Mouse (Mus musculus) embryonic facial prominence, embryonic 11.5 days (tissue): Measurements from ENCODE around the gene Teddm2. TPM values are rescaled to one million over a fixed set of nuclear protein-coding genes. Genes with fewer than 3 reads are reported as not detected.
"Not testable (repeated sequence)": the region's sequence is repeated elsewhere in the genome, so short reads cannot be mapped to it uniquely, and the experiment has no call there.

Source experiments
- ATAC-seq: fragments of 200-750 bp; cut with Nextera tagmentation; replicated peaks from 2 replicates; pipeline ENCODE4 v1.8.0; 2017; ENCODE audit warnings: low read depth; ENCODE audit not compliant: insufficient number of reproducible peaks, low FRiP score, low TSS enrichment
- DNase-seq: peaks from one replicate; pipeline ENCODE4 v3.0.0-alpha.2; 2015; ENCODE audit warnings: low spot score
- H3K27ac ChIP-seq: fragments of 300-500 bp; sonication (generic); replicated peaks from 2 replicates; pipeline ENCODE4 v1.5.1; 2014; ENCODE audit warnings: mild to moderate bottlenecking, low read depth, low read length, control low read depth
- H3K27me3 ChIP-seq: fragments of 300-500 bp; sonication (generic); 2 replicates; pipeline ENCODE4 v1.6.1; 2014; ENCODE audit warnings: mild to moderate bottlenecking, low read length, moderate library complexity, mixed read lengths; ENCODE audit not compliant: control insufficient read depth, insufficient read depth
- H3K36me3 ChIP-seq: fragments of 300-500 bp; sonication (generic); replicated peaks from 2 replicates; pipeline ENCODE4 v1.6.1; 2014; ENCODE audit warnings: low read depth, mild to moderate bottlenecking, low read length, moderate library complexity, mixed read lengths; ENCODE audit not compliant: control insufficient read depth, insufficient read depth
- H3K4me1 ChIP-seq: fragments of 300-500 bp; sonication (generic); 2 replicates; pipeline ENCODE4 v1.6.1; 2014; ENCODE audit warnings: low read length, mixed read lengths; ENCODE audit not compliant: control insufficient read depth, insufficient read depth
- H3K4me2 ChIP-seq: fragments of 300-500 bp; sonication (generic); 2 replicates; pipeline ENCODE4 v1.6.1; 2014; ENCODE audit warnings: low read depth, mild to moderate bottlenecking, control low read depth, low read length, moderate library complexity
- H3K4me3 ChIP-seq: fragments of 300-500 bp; sonication (generic); 2 replicates; pipeline ENCODE4 v1.5.1; 2014; ENCODE audit warnings: low read depth, low read length, control low read depth
- H3K9ac ChIP-seq: fragments of 300-500 bp; sonication (generic); replicated peaks from 2 replicates; pipeline ENCODE4 v1.6.1; 2014; ENCODE audit warnings: mild to moderate bottlenecking, control low read depth, low read length
- H3K9me3 ChIP-seq: fragments of 300-500 bp; sonication (generic); replicated peaks from 2 replicates; pipeline ENCODE4 v1.6.1; 2016; ENCODE audit warnings: mild to moderate bottlenecking, low read length, inconsistent platforms, mixed read lengths; ENCODE audit not compliant: control insufficient read depth
- WGBS: fragments of 180-500 bp; shearing (Covaris S2); extraction: QIAGEN DNeasy Blood & Tissue Kit; methylation state at CpG from one replicate; pipeline ENCODE4 v1.1.7; 2014; 5-methylcytosine and 5-hydroxymethylcytosine counted together
- polyA plus RNA-seq: library from polyadenylated mRNA; unstranded; fragments of >200 nt; fragmentation: Nextera tagmentation; extraction: Ambion mirVana; gene quantifications from 2 replicates; pipeline ENCODE4 v1.2.1, GENCODE M21; 2014

Teddm2 gene
- polyA plus RNA-seq, 1 experiment from 2014 or later, result 0.45 TPM

DNA sequence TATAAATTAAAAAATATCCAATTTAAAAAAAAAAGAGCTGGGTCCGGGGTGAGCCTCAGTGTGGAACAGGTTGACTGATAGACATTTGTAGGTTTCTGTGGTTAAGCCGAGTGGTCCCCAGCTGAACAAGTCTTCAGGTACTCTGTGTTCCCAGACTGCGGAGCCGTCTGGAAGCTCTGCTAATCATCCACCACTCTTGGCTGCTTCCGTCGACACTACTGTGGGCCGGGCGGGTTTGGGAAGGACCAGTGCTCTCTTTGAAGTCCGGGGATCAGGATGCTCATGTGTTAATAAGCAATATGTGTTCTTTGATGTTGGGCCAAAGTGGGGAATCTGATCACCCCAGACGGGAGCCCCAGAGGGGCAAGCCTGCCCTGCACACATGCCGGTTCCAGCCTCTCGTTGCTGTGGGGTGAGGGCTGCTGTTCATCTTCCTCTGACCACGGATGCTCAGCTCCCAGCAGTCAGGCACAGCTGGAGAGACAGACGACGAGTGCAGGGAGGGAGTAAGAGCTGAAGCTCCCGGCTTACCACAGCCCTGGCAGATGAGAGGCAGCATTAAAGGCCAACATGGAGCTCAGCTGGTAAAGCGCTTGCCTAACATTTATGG is 13.9 kb downstream of the Teddm2 start:
- WGBS, result 37% methylated on average over 17 of the region's 17 CpGs

DNA sequence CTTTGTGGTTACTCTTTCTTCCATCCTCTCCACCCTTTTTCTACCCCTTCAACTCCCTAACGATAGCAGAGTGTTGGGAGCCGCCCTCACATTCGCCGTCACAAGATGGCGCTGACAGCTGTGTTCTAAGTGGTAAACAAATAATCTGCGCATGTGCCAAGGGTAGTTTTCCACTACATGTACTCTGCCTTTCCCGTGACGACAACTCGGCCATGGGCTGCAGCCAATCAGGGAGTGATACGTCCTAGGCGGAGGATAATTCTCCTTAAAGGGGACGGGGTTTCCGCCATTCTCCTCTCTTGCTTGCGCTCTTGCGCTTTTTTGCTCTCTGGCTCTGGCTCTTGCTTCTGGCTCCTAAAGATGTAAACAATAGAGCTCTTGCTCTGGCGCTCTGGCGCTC is 19.6 kb downstream of the Teddm2 start:
- H3K4me3 ChIP-seq, H3K27me3 ChIP-seq, DNase-seq, ATAC-seq, H3K27ac ChIP-seq, H3K4me2 ChIP-seq, H3K4me1 ChIP-seq, H3K36me3 ChIP-seq, H3K9me3 ChIP-seq, H3K9ac ChIP-seq: not testable (repeated sequence)
- WGBS, result 95% methylated on average over 17 of the region's 17 CpGs

More for the DNA sequence above, 13.9 kb downstream of the Teddm2 start:
- H3K9me3 ChIP-seq, result no peaks in the 10 kb centered on the region
- H3K9ac ChIP-seq, result no peak overlapping the region
- no peak overlapping the region for H3K4me2 ChIP-seq
- ATAC-seq (no peak), DNase-seq (no peak)
- no peak overlapping the region for H3K4me3 ChIP-seq
- H3K4me1 ChIP-seq, result no peaks in the 10 kb centered on the region
- no peak overlapping the region for H3K27ac ChIP-seq
- no peaks in the 10 kb centered on the region for H3K36me3 ChIP-seq
- no peaks in the 10 kb centered on the region for H3K27me3 ChIP-seq

DNA sequence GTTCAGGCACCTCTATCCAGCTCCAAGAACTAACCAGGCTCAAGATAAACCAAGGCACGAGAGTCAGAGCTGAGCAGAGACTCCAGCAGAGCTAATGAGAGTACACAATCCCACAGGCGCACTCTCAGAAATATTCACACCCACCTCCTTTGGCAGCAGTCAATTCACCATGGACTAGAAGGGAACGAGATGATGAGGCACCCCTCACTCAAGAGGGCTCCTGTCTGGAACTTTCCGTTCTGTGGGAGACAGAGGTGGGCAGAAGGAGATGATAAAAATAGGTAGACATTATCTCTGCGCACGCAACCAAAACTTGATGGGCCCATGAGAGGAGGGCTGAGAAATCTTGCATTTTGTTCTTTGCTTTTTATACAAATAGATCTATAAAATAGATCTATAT is 26.0 kb downstream of the Teddm2 start, which contains the start of gene Teddm1b:
Gene Teddm1b (plus strand): TSS at position 301 of the 400 bp plus-strand sequence.
- ATAC-seq, result no peak
- 91% methylated on average over 6 of the region's 6 CpGs for WGBS
- H3K4me3 ChIP-seq, result no peak within 1 kb of the TSS
- H3K36me3 ChIP-seq, result no peaks in the 10 kb centered on the region
- H3K9me3 ChIP-seq, result no peaks in the 10 kb centered on the region
- no peak for DNase-seq
- no peak within 1 kb of the TSS for H3K27ac ChIP-seq
- no peaks in the 10 kb centered on the region for H3K4me1 ChIP-seq
- no peaks in the 10 kb centered on the region for H3K27me3 ChIP-seq
- H3K4me2 ChIP-seq, result no peak within 1 kb of the TSS
- no peak within 1 kb of the TSS for H3K9ac ChIP-seq

DNA sequence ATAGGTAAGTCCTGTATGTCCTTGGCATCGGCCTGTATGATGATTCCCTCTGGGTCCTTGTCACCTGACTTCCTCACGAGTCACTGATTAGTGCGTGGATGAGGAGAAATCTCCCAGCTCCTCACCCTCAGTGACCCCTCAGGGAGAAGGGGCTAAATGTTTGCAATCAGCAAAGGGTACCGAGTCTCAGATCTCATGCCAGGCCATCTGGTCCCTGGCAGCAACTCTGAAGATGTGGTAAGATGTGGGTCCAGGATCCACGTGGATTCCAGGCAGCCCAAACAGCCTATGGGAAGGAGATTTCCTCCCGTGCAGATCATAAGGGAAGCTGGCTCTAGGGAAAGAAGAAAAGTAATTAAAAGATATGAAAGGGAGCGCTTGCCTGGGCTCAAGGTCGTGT is 44.1 kb downstream of the Teddm2 start:
- Histone ChIP-seq H3K4me2 (no peak overlapping the region), H3K9ac (no peak overlapping the region), H3K9me3 (no peaks in the 10 kb centered on the region), H3K36me3 (no peaks in the 10 kb centered on the region), H3K27me3 (no peaks in the 10 kb centered on the region), H3K4me3 (no peak overlapping the region), H3K27ac (no peak overlapping the region), H3K4me1 (no peaks in the 10 kb centered on the region)
- DNase-seq, result no peak
- WGBS, result 82% methylated on average over 8 of the region's 8 CpGs
- no peak for ATAC-seq

DNA sequence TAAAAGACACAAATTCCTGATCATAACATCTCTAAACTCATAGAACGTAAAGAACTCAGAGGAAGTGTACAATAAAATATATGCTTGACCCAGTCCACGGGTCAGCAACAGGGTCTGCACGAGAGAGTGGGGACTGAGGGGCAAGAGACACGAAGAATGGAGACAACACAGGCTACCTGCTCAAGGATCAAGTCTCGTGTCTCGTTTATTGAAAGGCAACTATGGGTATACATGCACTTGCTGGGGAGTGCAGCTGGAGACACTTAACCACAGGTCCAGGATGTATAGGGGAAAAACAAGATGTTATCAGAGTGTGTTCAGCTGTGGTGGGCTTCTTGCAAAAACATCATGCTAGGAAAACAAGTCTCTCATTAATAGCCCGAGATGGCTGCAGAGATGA is 47.3 kb downstream of the Teddm2 start:
- not testable (repeated sequence) for ATAC-seq, H3K27ac ChIP-seq

DNA sequence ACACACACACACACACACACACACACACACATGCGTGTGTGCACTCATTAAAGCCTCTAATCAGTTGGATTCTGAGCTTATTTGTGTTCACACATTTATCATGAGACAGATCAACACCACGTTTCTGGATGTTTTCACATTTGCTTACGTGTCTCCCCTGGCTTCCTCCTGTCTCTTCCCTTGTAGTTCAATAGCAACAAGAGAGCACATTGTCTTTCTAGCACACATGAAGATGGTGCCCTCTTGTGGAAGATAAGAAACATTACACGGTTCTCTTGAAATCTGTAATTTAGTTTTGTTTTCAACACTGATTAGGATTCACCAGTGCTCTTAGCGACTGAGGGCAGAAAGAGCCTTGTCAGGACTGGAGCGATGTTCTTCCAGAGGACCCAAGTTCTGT is 53.2 kb downstream of the Teddm2 start:
- WGBS, result 28% methylated on average over 6 of the region's 6 CpGs
- Histone ChIP-seq H3K27ac (no peak overlapping the region), H3K27me3 (no peaks in the 10 kb centered on the region), H3K4me2 (no peak overlapping the region), H3K4me3 (no peak overlapping the region), H3K9me3 (no peaks in the 10 kb centered on the region), H3K4me1 (no peaks in the 10 kb centered on the region), H3K9ac (no peak overlapping the region), H3K36me3 (no peaks in the 10 kb centered on the region)
- ATAC-seq, result no peak
- DNase-seq, result peak; percentile 68

More for the DNA sequence above, 47.3 kb downstream of the Teddm2 start:
- H3K9ac ChIP-seq, H3K4me1 ChIP-seq, H3K27me3 ChIP-seq, H3K4me2 ChIP-seq, H3K36me3 ChIP-seq, H3K4me3 ChIP-seq, H3K9me3 ChIP-seq, DNase-seq: not testable (repeated sequence)
- WGBS, result 80% methylated on average over 7 of the region's 7 CpGs

DNA sequence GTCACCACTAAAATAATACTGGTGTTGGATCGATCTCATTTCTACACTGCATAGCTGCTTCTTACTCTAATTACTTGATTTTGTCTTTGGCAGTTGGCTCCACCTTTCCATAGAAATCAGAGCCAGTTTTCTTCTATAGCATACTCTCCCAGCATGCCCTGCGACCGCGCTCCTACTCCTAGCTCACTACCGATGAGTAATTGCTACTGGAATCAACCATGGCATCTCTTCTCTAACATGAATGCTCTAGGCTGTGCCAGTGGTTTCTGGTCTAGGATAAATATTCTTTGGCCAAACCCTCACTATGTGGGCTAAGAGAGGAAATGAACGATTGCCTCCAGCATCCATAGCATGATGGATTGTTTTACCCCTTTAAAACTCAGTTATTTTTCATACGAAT is 53.6 kb downstream of the Teddm2 start:
- DNase-seq (no peak), ATAC-seq (no peak)
- H3K36me3 ChIP-seq, result no peaks in the 10 kb centered on the region
- no peaks in the 10 kb centered on the region for H3K27me3 ChIP-seq
- no peaks in the 10 kb centered on the region for H3K9me3 ChIP-seq
- H3K4me3 ChIP-seq, result no peak overlapping the region
- no peaks in the 10 kb centered on the region for H3K4me1 ChIP-seq
- H3K4me2 ChIP-seq, result no peak overlapping the region
- H3K9ac ChIP-seq, result no peak overlapping the region
- H3K27ac ChIP-seq, result no peak overlapping the region
- 92% methylated on average over 7 of the region's 7 CpGs for WGBS

DNA sequence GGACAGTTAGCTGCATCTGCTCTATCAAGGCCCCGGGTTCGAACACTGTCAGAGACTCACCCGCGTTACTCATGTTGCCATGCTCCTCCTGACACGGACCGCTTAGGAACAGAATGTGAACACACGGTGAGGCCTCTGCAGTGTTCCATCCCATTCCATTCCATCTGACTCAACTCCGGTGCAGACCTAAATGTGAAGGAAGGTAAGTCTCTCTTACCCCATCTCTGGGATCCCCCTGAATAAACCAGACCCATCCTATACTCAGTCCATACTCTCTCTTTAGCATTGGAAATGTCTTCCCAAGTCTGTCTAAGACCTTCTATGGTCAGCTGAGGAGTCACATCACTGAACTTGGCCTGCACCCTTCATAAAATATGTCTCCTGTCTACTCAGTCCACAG is 56.0 kb downstream of the Teddm2 start, which contains the start of gene Rgsl1:
Gene Rgsl1 (minus strand): TSS at position 101 of the 400 bp plus-strand sequence.
- Histone ChIP-seq H3K27me3 (no peaks in the 10 kb centered on the region), H3K9ac (no peak within 1 kb of the TSS), H3K4me3 (no peak within 1 kb of the TSS), H3K4me1 (no peaks in the 10 kb centered on the region), H3K4me2 (no peak within 1 kb of the TSS), H3K27ac (no peak within 1 kb of the TSS), H3K36me3 (no peaks in the 10 kb centered on the region), H3K9me3 (no peaks in the 10 kb centered on the region)
- DNase-seq, result no peak
- ATAC-seq, result no peak
- WGBS, result 96% methylated on average over 8 of the region's 8 CpGs
